Mouse (Mus musculus) left cerebral cortex, adult 6 months (tissue): Measurements from ENCODE around the gene Etfdh. TPM values are rescaled to one million over a fixed set of nuclear protein-coding genes. Genes with fewer than 3 reads are reported as not detected.

Experiments used
- long read RNA-seq, 2 experiments: library from polyadenylated mRNA; unstranded; transcript quantifications; one replicate each; pipeline ENCODE4 v2.0.0; 2019 to 2020
- polyA plus RNA-seq: library from polyadenylated mRNA; unstranded; fragments of <200 nt; fragmentation: Nextera tagmentation; gene quantifications from 2 replicates; pipeline ENCODE4 v1.2.3, GENCODE M21; 2021

Etfdh gene
- 18.0 and 20.3 TPM in 2 replicates for polyA plus RNA-seq
- long read RNA-seq, experiment 1, transcript Etfdh-201 (13 exons, 2,377 nt) = major isoform, 96 of 107 reads
- long read RNA-seq, experiment 1, partial matches to known transcripts = 4 of 107 reads
- long read RNA-seq, experiment 1, other reads (novel, unspliced or antisense) = 5 of 107 reads
- long read RNA-seq, experiment 2, transcript Etfdh-201 (13 exons, 2,377 nt) = major isoform, 28 of 37 reads
- long read RNA-seq, experiment 2, partial matches to known transcripts = 7 of 37 reads
- long read RNA-seq, experiment 2, other reads (novel, unspliced or antisense) = 1 of 37 reads

DNA sequence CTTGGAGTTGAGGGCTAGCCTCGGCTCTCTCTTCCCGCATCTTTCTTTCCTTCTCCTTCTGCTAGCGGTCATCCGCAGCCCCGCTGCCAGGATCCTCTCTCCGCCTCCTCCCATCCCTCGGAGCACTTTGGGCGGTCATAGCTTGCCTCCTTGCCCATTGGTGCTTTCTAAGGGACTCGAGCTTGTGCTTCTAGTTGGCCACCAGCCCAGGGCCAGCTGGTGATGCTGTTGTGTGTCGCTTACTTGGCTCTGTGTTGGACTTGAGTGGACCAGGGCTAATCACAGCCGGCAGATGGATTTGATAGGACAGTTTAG lies at the start of gene Etfdh:
TSS of gene Etfdh (minus strand) at position 85 of the 315 bp plus-strand sequence.

GRCm38 (mm10) chr3:79628561-79629415 lies 512 bp downstream of the Etfdh start, which contains the start of gene 4930579G24Rik:
Gene 4930579G24Rik, plus strand, starts transcription at chr3:79629079.

GRCm38 (mm10) chr3:79590863-79591792 lies 38.2 kb downstream of the Etfdh start, which contains the start of gene Ppid:
Gene Ppid, plus strand, starts transcription at chr3:79591342.

DNA sequence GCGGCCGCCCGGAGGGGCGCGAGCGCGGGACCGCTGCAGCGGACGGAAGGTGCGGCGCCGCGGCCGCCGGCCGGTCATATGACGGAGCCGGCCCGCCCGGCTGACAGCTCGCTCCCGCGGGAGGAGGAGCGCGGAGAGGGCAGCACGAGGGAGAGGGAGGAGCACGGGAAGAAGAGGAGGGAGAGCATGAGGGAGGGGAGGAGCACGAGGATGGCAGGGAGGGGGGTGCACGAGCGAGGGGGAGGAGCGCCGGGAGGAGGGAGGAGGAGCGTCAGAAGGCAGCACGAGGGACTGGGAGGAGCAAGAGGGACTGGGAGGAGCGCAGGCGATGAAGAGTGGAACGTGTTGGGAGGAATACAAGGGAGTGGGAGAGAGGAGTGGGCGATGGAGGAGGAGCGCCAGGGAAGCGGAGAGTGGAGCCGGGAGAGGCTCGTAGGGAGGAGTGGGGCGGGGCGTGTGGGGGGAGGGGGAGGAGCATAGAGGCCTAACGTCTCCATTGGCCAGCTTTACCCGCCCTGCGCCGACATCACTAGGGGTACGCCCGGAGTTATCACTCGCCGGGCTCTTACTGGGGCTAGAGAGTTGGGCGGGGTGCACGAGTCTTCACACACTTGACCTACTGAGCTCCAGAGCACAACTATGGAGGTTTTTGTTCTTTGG lies 61.5 kb downstream of the Etfdh start, which contains the start of gene Fnip2:
TSS of gene Fnip2 (minus strand) at position 94 of the 660 bp plus-strand sequence.

Other genes with a start within 250 kb of the Etfdh start
- 0.69 and 1.1 TPM in 2 replicates for gene Fnip2, start 61.7 kb downstream of the Etfdh start, polyA plus RNA-seq
- 68.9 and 80.1 TPM in 2 replicates for gene Ppid, start 38.2 kb downstream of the Etfdh start, polyA plus RNA-seq
- 2.5 and 3.1 TPM in 2 replicates for gene 4930579G24Rik, start 421 bp downstream of the Etfdh start, polyA plus RNA-seq
- gene Rxfp1, start 108.4 kb upstream of the Etfdh start, polyA plus RNA-seq = 0.93 and 1.3 TPM in 2 replicates
- gene Tmem144, start 223.3 kb upstream of the Etfdh start, polyA plus RNA-seq = 8.4 and 12.4 TPM in 2 replicates